Mouse (Mus musculus) adrenal gland, postnatal 36 days (tissue): Measurements from ENCODE around the gene Nabp2. TPM values are rescaled to one million over a fixed set of nuclear protein-coding genes. Genes with fewer than 3 reads are reported as not detected.

Experiments
- DNase-seq, 2 experiments: peaks; one replicate each; pipeline ENCODE4 v3.0.0; 2021; ENCODE audit warnings: mixed read lengths in 1 of 2
- total RNA-seq, 2 experiments: library from RNA; stranded (reverse); gene quantifications; 2 replicates each; pipeline ENCODE4 v1.2.3; 2021

Gene Nabp2
- total RNA-seq, 2 experiments from 2014 or later = 71.4 to 73.6 TPM

- no peak for DNase-seq
Measured at GRCm38 (mm10) chr10:128388941-128389340, 22.4 kb downstream of the Nabp2 start.

GRCm38 (mm10) chr10:128385902-128386301 lies 25.4 kb downstream of the Nabp2 start:
- no peak for DNase-seq

DNA sequence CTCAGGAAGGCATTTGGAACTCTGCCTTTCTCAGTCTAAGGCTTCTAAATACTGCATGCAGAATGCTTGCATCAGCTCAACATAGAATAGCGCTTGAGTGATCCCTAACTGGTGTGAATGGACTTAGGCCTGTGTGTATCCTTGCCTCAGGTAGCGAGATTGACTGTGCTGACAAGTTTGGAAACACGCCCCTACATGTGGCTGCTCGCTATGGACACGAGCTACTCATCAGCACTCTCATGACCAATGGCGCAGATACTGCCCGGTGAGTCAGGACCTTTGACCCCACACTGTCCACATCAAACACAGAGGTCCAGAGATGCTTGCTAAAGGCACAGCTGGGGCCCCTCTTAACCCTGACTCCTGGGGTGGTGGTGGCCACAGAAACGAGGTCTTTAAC lies 28.8 kb downstream of the Nabp2 start:
- no peak for DNase-seq

DNA sequence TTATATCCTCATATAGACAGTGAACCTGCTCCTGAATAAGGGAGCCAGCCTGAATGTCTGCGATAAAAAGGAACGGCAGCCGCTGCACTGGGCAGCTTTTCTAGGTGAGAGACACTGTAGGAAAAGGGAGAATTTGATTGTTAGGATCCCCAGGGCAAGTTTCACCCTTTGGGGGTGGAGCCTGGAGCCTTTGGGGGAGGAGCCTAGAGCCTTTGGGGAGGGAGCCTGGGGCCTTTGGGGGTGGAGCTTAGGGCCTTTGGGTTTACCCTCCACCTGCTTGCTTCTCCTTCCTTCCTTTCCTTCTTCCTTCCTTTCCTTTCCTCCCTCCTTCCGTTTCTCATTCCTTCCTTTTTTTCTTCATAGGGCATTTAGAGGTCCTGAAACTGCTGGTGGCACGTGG lies 30.7 kb downstream of the Nabp2 start:
- no peak for DNase-seq

DNA sequence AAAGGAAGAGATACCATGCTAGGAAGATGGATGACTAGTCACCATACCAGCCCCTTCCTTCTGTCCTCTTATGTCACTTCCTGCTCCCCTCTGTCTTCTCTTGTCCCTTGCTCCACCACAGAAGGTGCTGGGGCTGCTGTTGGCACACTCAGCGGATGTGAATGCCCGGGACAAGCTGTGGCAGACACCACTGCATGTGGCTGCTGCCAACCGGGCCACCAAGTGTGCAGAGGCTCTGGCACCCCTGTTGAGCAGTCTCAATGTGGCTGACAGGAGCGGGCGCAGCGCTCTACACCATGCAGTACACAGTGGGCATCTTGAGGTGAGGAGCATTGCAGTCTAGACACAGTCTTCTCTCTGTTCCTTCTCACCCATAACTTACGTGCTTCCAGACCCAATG lies 32.0 kb downstream of the Nabp2 start:
- DNase-seq = no peak

- peak; percentile 54 to 63 for DNase-seq
Measured at GRCm38 (mm10) chr10:128378462-128378861, 32.8 kb downstream of the Nabp2 start.

GRCm38 (mm10) chr10:128377940-128378448 lies 33.3 kb downstream of the Nabp2 start:
- no peak for DNase-seq

DNA sequence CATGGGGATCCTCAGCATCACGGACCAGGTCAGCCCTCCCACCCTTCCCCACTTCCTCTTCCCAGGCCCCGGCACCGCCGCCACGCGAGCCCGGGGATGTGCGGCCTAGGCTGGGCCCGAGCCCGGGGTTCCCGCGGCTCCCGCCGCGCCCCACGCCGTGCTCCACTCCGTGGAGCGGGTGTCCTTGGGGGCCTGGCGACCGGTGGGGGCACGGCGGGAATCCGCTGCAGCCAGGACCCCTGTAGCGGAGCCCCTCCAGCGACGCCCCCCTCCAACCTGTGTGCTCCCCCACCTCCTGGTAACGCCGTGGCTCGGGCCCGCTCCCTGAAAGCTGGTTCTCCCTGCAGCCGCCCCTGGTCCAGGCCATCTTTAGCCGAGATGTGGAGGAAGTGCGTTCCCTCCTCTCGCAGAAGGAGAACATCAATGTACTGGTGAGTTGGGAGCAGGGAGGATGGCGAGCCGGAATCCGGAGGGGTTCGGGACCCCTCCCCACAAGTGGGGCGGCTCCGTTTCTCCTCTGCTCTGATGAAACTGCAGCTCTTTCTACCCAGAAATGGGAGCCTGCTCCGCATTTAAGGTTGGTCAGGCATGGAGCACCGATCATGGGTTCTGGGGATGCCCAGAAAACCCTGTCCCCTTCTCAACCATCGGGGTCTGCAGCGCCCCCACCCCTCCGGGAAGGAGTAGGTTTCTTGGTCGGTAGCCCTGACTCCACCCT lies 33.9 kb downstream of the Nabp2 start:
- peak; percentile 48 to 66 for DNase-seq

DNA sequence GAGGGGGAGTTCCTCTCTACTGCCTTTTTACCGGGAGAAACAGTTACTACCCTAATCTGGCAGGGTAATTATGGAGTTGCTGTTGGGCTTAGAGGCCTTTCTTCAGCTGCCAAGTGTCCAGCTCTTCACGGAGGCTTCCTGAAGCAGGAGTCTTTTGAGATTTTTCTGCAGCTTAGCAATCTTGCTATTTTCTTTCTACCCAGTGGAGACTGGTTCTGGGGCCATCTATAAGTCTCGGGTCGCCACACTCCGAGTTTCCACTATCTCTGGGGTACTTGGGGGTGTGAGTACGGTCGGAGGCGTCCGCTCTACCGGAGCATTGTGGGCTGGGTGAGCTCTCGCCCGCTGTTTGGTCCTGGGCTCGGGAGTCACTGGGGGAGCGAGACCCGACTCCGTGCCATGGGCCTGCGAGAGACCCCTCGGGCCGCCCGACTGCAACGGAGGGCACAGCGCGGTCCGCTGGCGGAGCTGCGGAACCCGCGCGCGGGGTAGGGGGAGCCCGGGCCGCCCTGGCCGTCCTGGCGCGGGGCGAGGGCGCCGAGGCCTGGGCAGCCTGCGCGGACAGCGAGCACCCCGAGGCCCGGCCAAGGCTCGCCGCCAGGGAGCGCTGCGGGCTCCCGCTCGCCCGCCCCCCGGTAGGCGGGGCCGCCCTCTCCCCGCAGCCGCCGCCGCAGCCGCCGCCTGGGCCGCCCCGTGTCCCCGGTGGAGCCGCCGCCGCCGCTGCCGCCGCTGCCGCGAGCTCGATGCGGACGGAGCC lies 34.7 kb downstream of the Nabp2 start, which contains the start of gene Ankrd52:
Gene Ankrd52 (plus strand): TSS at position 661 of the 757 bp plus-strand sequence.
- DNase-seq = peak; percentile 92 to 96

- no peak for DNase-seq
Measured at GRCm38 (mm10) chr10:128376099-128376454, 35.2 kb downstream of the Nabp2 start.

GRCm38 (mm10) chr10:128374393-128374792 lies 36.9 kb downstream of the Nabp2 start:
- DNase-seq = peak in 1 of 2 experiments; percentile 19

DNA sequence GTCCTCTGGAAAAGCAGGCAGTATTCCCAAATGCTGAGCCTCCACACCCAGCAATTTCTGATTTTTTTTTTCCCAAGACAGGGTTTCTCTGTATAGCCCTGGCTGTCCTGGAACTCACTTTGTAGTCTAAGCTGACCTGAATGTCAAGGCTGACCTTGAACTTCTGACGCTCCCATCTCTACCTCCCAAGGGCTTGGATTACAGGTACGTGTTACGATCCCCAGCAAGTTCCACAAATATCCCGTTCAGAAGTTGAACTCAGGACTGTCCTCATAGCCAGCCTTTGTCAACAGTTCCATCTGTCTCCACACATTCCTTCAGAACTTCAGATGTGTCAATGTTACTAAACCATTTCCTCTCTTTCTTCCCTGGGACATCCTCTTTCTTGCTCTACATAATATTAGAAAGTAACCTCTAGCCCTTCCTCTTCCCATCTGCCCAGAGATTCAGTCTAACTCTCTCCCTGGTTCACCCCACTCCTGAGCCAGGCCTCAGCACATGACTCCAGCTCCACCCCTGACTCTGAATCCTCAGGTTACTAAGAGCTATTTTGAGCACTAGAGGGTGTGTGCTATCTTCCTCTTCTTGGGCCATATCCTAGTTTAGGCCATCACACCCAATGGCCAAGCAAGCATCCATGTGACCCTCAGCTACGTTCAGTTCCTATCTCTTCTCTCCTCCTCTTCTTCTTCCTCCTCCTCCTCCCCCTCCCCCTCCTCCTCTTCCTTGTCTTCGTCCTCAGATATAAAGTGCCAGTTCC lies 38.1 kb downstream of the Nabp2 start:
- no peak for DNase-seq

DNA sequence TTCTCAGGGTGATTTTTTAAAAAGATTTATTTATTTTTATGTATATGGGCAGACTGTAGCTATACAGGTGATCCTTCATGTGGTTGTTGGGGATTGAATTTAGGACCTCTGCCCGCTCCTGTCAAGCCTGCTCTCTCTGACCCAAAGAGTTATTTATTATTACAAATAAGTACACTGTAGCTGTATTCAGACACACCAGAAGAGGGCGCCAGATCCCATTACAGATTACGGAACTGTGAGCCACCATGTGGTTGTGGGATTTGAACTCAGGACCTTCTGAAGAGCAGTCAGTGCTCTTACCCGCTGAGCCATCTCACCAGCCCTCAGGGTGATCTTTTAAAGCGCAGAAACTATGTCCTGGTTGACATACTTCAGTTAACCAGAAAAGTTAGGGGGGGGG lies 39.1 kb downstream of the Nabp2 start:
- no peak for DNase-seq

- no peak for DNase-seq
Measured at GRCm38 (mm10) chr10:128370601-128371000, 40.7 kb downstream of the Nabp2 start.

DNA sequence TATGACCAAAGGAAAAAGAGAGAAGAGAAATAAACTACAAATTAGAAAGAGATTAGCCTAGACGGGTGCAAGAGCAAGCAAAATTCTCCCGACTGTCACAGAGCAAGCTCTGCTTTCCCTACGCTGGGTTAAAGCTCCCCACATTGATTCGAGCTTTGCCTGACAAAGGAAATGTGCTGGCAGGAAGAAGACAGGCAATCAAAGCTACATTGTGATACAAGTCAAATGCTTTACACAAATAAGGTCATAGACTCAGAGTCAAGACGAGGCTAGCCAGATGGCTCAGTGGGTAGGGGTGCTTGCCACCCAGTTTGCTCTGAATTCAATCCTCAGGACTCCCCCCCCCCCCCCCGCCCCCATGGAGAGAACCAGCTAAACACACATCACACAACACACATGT lies 41.3 kb downstream of the Nabp2 start:
- DNase-seq = no peak

- DNase-seq = no peak
Measured at GRCm38 (mm10) chr10:128369599-128369998, 41.7 kb downstream of the Nabp2 start.

DNA sequence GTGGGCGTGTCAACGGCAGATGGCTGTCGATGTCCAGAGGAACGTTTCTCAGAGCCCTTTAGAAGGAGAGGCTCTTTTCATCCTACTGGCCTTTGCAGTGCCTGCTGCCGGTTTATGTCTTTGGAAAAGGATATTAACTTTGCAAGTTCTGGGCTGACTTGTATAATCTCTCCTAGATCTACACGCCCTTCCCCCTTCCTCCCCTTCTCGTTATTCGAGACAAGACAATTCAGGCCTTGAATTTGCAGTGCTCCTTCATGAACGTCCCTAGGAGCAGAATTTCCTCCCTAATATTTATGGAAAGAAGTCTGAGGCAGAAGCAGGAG lies 42.1 kb downstream of the Nabp2 start:
- no peak for DNase-seq

DNA sequence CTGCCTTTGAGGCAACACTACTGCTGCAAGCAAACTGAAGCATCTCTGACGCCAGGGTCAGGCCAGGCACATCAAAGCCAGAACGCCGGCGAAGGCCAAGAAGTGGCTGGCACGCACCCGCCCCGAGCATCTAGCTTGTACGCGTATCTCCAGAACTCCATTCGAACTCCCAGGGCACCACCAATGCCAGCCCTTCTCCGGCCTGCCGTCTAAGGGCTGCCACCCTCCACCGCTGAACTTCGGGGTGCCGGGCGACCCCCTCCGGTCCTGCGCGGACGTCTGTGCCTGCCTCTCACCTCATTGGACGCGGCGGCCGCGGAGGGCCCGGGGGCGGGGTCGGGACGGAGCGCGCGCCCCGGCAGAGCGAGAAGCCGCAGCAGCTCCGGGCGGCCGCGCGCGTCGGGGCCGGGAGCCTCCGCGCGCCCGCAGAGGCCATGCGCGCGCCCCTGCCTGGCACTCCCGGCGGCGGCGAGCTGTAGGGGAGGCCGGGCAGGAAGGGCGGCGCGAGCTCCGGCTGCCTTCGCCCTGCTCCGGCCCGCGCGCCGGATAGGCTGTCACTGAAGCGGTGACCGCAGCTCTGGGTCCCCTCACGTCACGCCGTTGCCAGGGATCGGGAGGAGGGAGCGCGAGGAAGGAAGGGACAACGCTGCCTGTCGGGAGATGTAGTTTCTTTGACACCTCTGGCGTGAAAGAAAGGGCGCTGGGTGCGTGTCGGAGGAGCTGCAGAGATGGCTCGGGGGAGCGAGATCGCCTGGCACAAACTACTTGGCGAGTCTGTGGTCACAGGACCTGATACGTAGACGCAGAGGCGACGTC lies 42.7 kb downstream of the Nabp2 start, which contains the start of gene Coq10a:
Gene Coq10a (minus strand): TSS at position 596 of the 816 bp plus-strand sequence.
- peak; percentile 93 to 96 for DNase-seq

GRCm38 (mm10) chr10:128367899-128368401 lies 43.3 kb downstream of the Nabp2 start:
- no peak for DNase-seq

- DNase-seq = peak in 1 of 2 experiments; percentile 52
Measured at GRCm38 (mm10) chr10:128362568-128362967, 48.7 kb downstream of the Nabp2 start.

- DNase-seq = peak in 1 of 2 experiments; percentile 56
Measured at GRCm38 (mm10) chr10:128361836-128362235, 49.5 kb downstream of the Nabp2 start.
